Mouse (Mus musculus) intestine, postnatal 0 days (tissue): ENCODE measurements at regions not wholly inside any gene's neighbourhood (a gene's known extent, or its start where the extent isn't known, plus 50 kb on each side); places are given as distances from the start of the nearest gene placed in this dataset.

Source experiments
- ATAC-seq: fragments of 200-750 bp; cut with Nextera tagmentation; 2 replicates; pipeline ENCODE4 v1.8.0; 2017; ENCODE audit warnings: mild to moderate bottlenecking, moderate TSS enrichment, moderate library complexity
- H3K27ac ChIP-seq: fragments of 300-500 bp; sonication (generic); 2 replicates; pipeline ENCODE4 v1.5.1; 2014; ENCODE audit warnings: mild to moderate bottlenecking, low read depth, low read length, moderate library complexity
- H3K27me3 ChIP-seq: fragments of 300-500 bp; sonication (generic); replicated peaks from 2 replicates; pipeline ENCODE4 v1.6.1; 2014; ENCODE audit warnings: low read length, mixed read lengths; ENCODE audit not compliant: control insufficient read depth, insufficient read depth
- H3K36me3 ChIP-seq: fragments of 300-500 bp; sonication (generic); 2 replicates; pipeline ENCODE4 v1.6.1; 2014; ENCODE audit warnings: mild to moderate bottlenecking, moderate library complexity; ENCODE audit not compliant: control insufficient read depth, insufficient read depth
- H3K4me1 ChIP-seq: fragments of 300-500 bp; sonication (generic); replicated peaks from 2 replicates; pipeline ENCODE4 v1.6.1; 2014; ENCODE audit warnings: antibody characterized with exemption, low read length, mixed read lengths; ENCODE audit not compliant: control insufficient read depth, insufficient read depth
- H3K4me2 ChIP-seq: fragments of 300-500 bp; sonication (generic); replicated peaks from 2 replicates; pipeline ENCODE4 v1.6.1; 2014; ENCODE audit warnings: low read depth, mild to moderate bottlenecking, moderate library complexity
- H3K4me3 ChIP-seq: fragments of 300-500 bp; sonication (generic); 2 replicates; pipeline ENCODE4 v1.5.1; 2014; ENCODE audit warnings: low read depth, low read length
- H3K9ac ChIP-seq: fragments of 300-500 bp; sonication (generic); 2 replicates; pipeline ENCODE4 v1.6.1; 2014; ENCODE audit warnings: mild to moderate bottlenecking, low read depth, low read length
- H3K9me3 ChIP-seq: fragments of 300-500 bp; sonication (generic); 2 replicates; pipeline ENCODE4 v1.6.1; 2016; ENCODE audit warnings: mixed run types; ENCODE audit not compliant: control insufficient read depth
- CTCF ChIP-seq: sonication (generic); IDR thresholded peaks from 2 replicates; pipeline ENCODE4 v1.5.1; 2016; ENCODE audit warnings: low read depth, mild to moderate bottlenecking, control low read depth, antibody characterized with exemption, moderate library complexity
- WGBS: fragments of 180-500 bp; shearing (Covaris S2); extraction: QIAGEN DNeasy Blood & Tissue Kit; methylation state at CpG from one replicate; pipeline ENCODE4 v1.1.7; 2014; 5-methylcytosine and 5-hydroxymethylcytosine counted together

DNA sequence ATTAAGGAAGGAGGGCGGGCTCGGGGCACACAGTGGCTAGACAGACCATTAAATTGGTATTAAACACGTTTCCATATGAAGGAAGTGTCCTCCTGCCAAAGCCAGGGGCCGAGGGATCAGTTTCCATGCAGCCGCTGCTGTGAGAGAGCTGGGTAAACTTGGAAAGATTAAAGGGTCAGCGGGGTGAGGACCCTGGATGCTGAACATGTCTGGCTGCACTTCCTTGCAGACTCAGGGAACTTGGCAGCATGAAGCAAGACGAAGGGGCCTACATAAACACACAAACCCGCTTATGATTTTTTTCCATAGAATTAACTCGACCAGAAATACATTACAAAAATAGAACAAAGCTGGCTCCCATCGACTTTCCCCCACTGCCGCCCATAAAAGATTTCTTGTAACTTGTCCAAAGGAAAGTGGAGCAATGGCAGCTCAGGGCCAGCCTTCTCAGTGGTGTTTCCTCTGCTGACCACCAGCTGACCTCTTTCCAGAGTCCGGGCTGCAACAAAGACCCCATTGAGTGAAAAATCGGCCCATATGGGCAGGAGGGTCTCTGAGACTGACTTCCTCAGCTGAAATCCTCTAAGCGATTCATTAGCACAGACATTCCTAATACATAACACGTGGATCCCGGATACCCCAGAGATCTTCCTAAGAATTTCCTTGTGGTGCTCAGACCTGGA lies 141.0 kb upstream of the Tmc3 start:
- Histone ChIP-seq H3K9me3 (no peaks in the 10 kb centered on the region), H3K4me1 (0 out of 2 replicates have a peak, but pooled peaks cover 3% of the 10 kb centered on the region), H3K9ac (no peak overlapping the region), H3K27ac (no peak overlapping the region), H3K27me3 (no peaks in the 10 kb centered on the region), H3K4me3 (no peak overlapping the region), H3K4me2 (no peak overlapping the region), H3K36me3 (no peaks in the 10 kb centered on the region)
- 36% methylated on average over 16 of the region's 16 CpGs for WGBS
- TF ChIP-seq CTCF, result no peak
- no peak for ATAC-seq

DNA sequence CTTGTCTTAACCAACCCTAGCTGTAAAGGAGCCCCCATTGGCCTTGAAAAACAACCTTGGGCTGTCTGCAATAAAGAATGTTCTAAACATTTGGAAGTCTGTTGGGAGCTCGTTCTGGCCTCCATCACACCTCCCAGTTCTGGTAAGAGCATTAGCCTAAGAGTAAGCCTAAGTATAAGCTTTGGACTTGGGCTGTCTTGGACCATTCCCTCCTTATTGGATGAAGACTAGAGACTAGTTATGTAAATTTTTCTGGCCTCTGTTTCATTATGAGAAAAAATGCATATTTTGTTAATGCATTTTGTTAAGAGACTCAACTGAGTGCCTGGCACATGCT lies 140.5 kb upstream of the Tmc3 start:
- WGBS, result 37% methylated on average over 1 of the region's 1 CpGs
- H3K4me1 ChIP-seq, result 0 out of 2 replicates have a peak, but pooled peaks cover 3% of the 10 kb centered on the region
- H3K9ac ChIP-seq, result no peak overlapping the region
- no peak for TF ChIP-seq CTCF
- H3K27me3 ChIP-seq, result no peaks in the 10 kb centered on the region
- H3K9me3 ChIP-seq, result no peaks in the 10 kb centered on the region
- no peak overlapping the region for H3K27ac ChIP-seq
- ATAC-seq, result no peak
- no peak overlapping the region for H3K4me2 ChIP-seq
- H3K36me3 ChIP-seq, result no peaks in the 10 kb centered on the region
- H3K4me3 ChIP-seq, result no peak overlapping the region

DNA sequence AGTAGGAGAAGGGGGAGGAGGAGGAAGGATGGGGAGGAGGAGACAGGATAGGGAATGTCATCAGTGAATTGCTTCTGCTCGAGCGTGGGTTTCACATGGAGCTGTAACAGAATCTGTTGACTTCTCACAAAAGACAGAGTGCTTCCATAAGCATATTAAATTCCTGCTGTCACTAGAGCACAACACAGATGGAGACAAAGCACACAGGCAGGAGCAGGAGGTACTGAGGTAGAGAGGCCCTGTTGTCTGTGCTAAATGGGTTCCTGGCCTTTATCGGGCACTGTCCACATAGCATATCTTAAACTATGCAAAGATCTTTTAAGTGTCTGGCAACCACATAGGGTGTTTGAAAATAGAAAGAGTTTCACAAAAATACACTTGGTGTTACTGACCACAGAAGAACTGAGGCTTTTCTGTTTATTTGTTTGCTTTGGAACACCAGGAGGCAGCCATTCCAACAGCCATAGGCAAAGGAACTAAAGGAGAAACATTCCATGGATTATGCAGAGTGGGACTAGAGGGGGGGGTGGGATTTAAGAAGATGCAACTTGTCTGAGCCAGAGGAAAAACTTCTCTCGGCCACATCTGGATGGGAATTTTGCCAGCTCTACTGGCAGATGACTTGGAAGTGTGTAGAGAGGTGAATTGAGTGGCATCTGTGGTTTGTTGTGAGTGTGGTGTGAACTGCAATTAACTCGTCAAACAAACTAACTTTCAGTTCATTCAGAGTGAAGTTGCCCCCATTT lies 139.4 kb upstream of the Tmc3 start:
- Histone ChIP-seq H3K4me3 (no peak overlapping the region), H3K27ac (no peak overlapping the region), H3K4me1 (0 out of 2 replicates have a peak, but pooled peaks cover 3% of the 10 kb centered on the region), H3K9ac (no peak overlapping the region), H3K36me3 (no peaks in the 10 kb centered on the region), H3K27me3 (no peaks in the 10 kb centered on the region), H3K4me2 (no peak overlapping the region), H3K9me3 (no peaks in the 10 kb centered on the region)
- no peak for TF ChIP-seq CTCF
- ATAC-seq, result no peak
- 57% methylated on average over 5 of the region's 5 CpGs for WGBS

DNA sequence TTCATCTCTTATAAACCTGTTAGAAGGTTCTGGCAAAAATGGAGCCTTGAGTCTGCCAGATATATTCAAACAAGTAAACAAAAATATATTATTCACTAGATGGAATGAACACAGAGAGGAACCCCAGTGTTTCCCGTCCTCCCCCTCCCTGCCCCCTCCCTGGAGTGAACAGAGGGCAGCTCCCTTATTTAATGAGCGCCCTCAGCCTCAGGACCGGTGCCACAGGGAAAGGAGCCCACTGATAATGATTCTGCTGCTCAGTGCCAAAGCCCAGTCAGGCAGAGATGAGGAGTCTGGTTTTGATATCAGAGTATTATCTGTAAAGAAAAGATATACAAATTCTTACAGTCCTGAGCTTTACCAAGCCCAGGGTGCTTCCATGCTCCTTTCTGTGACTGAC lies 134.4 kb upstream of the Tmc3 start:
- H3K9ac ChIP-seq, result no peak overlapping the region
- H3K36me3 ChIP-seq, result no peaks in the 10 kb centered on the region
- no peaks in the 10 kb centered on the region for H3K27me3 ChIP-seq
- H3K27ac ChIP-seq, result no peak overlapping the region
- no peaks in the 10 kb centered on the region for H3K9me3 ChIP-seq
- no peaks in the 10 kb centered on the region for H3K4me1 ChIP-seq
- no peak for ATAC-seq
- no peak for TF ChIP-seq CTCF
- 59% methylated on average over 3 of the region's 3 CpGs for WGBS
- no peak overlapping the region for H3K4me3 ChIP-seq
- no peak overlapping the region for H3K4me2 ChIP-seq

DNA sequence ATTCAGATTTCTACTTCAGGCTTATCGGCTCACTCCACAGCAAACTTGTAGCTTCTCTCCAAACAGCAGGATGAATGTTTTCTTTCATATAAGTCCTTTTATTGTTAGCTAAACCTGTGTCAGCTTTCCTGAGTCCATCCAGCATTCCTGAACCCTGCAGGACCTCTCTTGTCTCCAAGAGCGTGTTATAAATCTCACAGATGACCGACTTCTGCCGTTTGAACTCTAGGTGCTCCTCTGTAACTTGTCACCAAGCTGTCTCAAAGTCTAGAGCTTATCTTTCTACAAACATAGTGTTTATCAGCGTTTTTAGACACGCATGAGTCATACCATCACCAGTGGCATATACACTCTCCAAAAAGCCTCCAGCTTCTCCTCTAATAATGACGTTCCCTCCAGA lies 132.4 kb upstream of the Tmc3 start:
- Histone ChIP-seq H3K4me3 (no peak overlapping the region), H3K4me1 (no peaks in the 10 kb centered on the region), H3K27ac (no peak overlapping the region), H3K9ac (no peak overlapping the region), H3K9me3 (no peaks in the 10 kb centered on the region), H3K27me3 (no peaks in the 10 kb centered on the region), H3K36me3 (no peaks in the 10 kb centered on the region), H3K4me2 (no peak overlapping the region; the same call in 1 of the 2 replicates)
- ATAC-seq, result peak; percentile 90
- TF ChIP-seq CTCF, result no peak
- WGBS, result 8% methylated on average over 7 of the region's 7 CpGs

DNA sequence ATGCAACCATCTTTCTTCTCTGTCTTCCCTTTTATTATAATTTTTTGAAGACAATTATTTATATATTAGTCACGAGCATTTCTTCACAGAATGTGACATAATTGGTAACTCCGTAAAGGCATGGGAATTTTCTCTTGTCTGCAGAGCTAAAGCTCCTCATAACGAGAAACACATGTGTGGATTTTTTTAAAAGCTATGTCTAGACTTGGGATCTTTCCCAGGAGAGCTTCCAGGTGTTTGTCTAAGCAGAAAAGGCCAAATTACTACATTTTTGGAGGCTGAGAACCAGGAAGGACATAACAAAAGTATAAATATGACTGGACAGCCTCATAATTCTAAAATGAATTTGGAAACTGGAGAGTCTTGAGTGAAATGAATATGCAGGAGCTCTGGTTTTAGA lies 125.2 kb upstream of the Tmc3 start:
- no peak for TF ChIP-seq CTCF
- Histone ChIP-seq H3K9ac (no peak overlapping the region), H3K4me1 (no peaks in the 10 kb centered on the region), H3K4me3 (no peak overlapping the region), H3K27me3 (no peaks in the 10 kb centered on the region), H3K27ac (no peak overlapping the region), H3K4me2 (no peak overlapping the region), H3K36me3 (no peaks in the 10 kb centered on the region), H3K9me3 (no peaks in the 10 kb centered on the region)
- ATAC-seq, result no peak
- 68% methylated on average over 3 of the region's 3 CpGs for WGBS
